Comparison of ENCODE assay signal across 1 mouse cellular context in genomic region chr12:102426285-102426684, GRCm38 (mm10).
TF ChIP-seq lines count a peak whose summit lies in the region.

No protein-coding gene starts in this region.

TF ChIP-seq in MEL, 35 proteins besides CTCF, POLR2A, EP300 and RAD21 (continued from another document):
- TF ChIP-seq CHD1 (IDR thresholded peaks at IDR 0.05; ENCODE audit: low read depth, low read length): no peak
